Mouse (Mus musculus): Measurements from ENCODE around the gene Crhr1. TPM values are rescaled to one million over a fixed set of nuclear protein-coding genes. Genes with fewer than 3 reads are reported as not detected.
"Not testable (repeated sequence)": the region's sequence is repeated elsewhere in the genome, so short reads cannot be mapped to it uniquely, and the experiment has no call there.

The Crhr1 gene
- total RNA-seq, 2 experiments from 2014 or later = not detected

GRCm38 (mm10) chr11:104197861-104198260 lies 65.2 kb downstream of the Crhr1 start:
- peak; percentile 73 for DNase-seq

- no peak for DNase-seq
Measured at GRCm38 (mm10) chr11:104203271-104203670, 70.6 kb downstream of the Crhr1 start.

- no peak for DNase-seq
Measured at GRCm38 (mm10) chr11:104206573-104206972, 73.9 kb downstream of the Crhr1 start.

DNA sequence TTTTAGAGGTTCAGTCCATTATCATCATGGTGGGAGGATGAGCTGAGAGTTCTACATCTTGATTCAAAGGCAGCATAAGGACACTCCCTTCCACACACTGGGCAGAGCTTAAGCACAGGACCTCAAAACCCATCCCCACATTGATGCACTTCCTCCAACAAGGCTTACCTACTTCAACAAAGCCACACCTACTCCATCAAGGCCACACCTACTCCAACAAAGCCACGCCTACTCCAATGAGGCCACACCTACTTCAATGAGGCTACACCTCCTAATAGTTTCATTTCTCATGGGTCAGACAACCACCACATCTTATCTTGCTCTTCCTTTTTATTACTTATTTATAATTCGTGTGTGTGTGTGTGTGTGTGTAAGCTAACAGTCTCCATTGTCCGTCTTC lies 76.4 kb downstream of the Crhr1 start:
- DNase-seq = no peak

DNA sequence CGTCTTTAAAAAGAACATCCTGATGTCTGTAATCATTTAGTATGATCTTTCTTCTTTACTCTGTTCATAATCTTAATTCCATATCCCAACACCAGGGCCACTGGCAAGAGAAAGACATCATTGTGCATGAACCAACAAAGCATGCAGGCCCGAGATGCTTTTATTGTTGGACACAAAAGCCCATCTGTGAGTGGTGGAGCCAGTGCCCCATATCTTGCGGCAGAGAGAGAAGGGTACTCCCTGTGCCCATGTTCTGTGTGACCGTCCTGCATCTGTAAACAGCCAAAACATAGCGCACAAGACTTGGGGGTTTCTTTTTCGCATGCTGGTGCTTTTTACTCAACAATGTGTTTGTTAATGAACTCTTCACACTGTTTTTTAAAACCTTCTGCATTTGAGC lies 78.6 kb downstream of the Crhr1 start:
- DNase-seq = no peak

DNA sequence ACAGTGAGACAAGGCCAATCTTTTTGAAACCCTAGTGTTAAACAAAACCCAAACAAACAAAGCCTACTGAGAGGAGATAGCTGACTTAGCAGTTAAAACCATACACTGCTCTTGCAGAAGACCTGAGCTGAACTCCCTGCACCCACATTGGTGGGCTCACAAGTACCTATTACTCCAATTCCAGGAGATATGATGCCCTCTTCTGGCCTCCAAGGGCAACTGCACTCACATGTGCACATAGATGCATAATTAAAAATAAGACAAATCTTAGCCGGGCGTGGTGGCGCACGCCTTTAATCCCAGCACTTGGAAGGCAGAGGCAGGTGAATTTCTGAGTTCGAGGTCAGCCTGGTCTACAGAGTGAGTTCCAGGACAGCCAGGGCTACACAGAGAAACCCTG lies 81.5 kb downstream of the Crhr1 start:
- DNase-seq = not testable (repeated sequence)

GRCm38 (mm10) chr11:104218075-104218474 lies 85.4 kb downstream of the Crhr1 start:
- no peak for DNase-seq

DNA sequence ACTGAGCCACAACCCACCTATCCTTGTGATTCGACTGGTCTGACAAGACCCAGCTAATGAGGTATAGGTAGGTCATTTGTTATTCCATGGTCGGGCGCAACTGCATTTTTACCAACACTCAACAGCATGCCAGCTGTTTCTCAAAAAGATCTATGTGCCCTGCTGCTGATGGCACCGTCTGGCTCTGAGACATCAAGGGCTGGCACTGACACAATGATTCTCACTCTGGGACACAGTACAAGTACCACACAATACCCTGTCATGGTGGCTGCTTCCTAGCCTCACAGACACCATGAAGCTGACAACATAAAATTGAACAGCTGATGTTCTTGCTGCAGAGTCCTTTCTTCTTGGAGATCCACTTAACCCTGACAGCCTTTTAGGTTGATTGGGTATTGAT lies 87.6 kb downstream of the Crhr1 start:
- DNase-seq = no peak

DNA sequence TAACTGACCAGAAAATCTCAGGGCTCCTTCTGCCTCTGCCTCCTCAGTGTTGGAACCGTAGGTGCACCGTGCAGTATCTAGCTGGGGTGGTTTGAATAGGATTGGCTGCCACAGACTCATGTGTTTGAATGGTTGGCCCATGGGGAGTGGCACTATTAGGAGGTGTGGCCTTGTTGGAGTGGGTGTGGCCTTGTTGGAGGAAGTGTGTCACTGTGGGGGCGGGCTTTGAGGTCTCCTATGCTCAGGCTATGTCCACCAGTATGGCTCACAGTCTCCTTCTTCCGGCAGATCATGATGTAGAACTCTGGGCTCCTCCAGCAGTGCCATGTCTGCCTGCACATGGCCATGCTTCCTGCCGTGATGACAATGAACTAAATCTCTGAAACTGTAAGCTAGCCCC lies 89.1 kb downstream of the Crhr1 start:
- no peak for DNase-seq

GRCm38 (mm10) chr11:104223301-104223700 lies 90.6 kb downstream of the Crhr1 start:
- DNase-seq = no peak

Other genes with a start within 250 kb of the Crhr1 start
- 10 to 100 TPM; 39.7 to 45.2 TPM for gene Nsf, start 178.8 kb upstream of the Crhr1 start, total RNA-seq (2021)
- gene Arf2, start 166.1 kb upstream of the Crhr1 start, total RNA-seq (2021) = 10 to 100 TPM; 72.7 to 73.3 TPM
- not detected for gene Sppl2c, start 53.5 kb downstream of the Crhr1 start, total RNA-seq (2021)
- gene Mapt, start 98.5 kb downstream of the Crhr1 start, total RNA-seq (2021) = 1 to 10 TPM; 7.1 to 8.1 TPM